Mouse (Mus musculus): ENCODE data around the gene Scg2.

DNA sequence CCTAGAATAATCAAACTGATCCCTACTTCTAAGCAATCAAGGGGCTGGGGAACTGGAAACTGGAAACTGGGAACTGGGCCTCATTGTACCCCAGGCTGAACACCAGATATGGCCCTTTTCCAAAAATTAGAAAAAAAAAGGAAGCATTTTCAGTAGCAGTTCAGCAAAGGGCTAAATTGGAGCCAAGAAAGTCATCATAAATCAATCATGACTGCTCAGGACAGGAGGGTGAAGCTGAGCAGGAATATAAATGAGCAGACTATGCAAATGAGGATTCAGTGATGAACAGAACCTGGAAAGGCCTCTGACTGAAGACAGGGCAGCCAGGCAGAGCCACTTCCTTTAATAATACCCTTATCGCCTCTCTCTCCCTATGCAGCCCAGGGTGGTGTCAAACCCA lies 12.4 kb upstream of the Scg2 start:
- no peak for TF ChIP-seq CTCF (IDR thresholded peaks at IDR 0.05)
- no peak for TF ChIP-seq POLR2A (IDR thresholded peaks at IDR 0.05; ENCODE audit: insufficient read depth, low read depth, low read length)

Data from heart, adult 2 months (tissue).